Mouse (Mus musculus) E14TG2a.4 (cell line): Measurements from ENCODE around the gene Limd1.

Experiments used
- CTCF ChIP-seq: conservative IDR thresholded peaks from 2 replicates; pipeline ENCODE4 v1.5.1; 2014; ENCODE audit warnings: low read length
- NANOG ChIP-seq: IDR thresholded peaks from 2 replicates; pipeline ENCODE4 v1.6.1; 2014; ENCODE audit warnings: borderline replicate concordance, low read length, mixed read lengths
- POU5F1 ChIP-seq: IDR thresholded peaks from 2 replicates; pipeline ENCODE4 v1.6.1; 2014; ENCODE audit warnings: low read length, borderline replicate concordance

DNA sequence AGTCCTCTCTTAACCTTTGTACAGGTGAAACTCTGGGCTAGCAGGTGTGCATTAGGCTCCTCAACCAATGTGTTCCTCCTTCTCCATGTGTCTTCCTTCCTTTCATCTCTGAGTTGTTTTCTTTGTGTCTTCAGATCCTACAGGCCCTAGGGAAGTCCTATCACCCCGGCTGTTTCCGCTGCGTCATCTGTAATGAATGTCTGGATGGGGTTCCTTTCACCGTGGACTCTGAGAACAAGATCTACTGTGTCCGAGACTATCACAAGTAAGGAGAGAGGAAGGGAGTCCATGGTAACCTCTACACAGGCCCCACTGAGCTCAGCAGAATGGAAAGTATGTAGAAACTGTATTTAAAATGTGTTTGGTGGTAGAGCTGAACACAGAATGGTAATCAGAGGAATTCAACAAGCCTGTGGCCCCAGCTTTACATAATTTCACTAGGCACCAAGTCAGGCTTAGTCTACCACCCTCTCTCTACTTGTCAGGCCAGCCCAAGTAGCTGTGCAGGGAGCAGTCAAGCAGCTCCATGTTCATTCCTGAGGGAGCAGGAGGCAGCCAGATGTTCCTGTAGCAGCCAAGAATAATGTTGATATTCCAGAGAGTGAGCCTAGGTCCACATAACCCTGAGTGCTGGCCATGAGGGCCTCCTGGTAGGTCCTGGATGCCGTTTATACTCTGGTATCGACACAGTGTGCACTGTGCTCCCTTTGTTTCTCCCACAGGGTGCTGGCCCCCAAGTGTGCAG lies 38.3 kb downstream of the Limd1 start:
- TF ChIP-seq CTCF (no peak), POU5F1 (no peak), NANOG (no peak)
